Mouse (Mus musculus) cortical plate, adult 2 months (tissue): Measurements from ENCODE around the gene Spink2.

Source experiments
- CTCF ChIP-seq: fragments of 200-500 bp; IDR thresholded peaks from 2 replicates; pipeline ENCODE4 v1.5.1; 2011; ENCODE audit warnings: mild to moderate bottlenecking, control low read depth, low read length; ENCODE audit not compliant: insufficient read depth; ENCODE audit errors: extremely low read depth
- POLR2A ChIP-seq: fragments of 200-500 bp; IDR thresholded peaks from 2 replicates; pipeline ENCODE4 v1.6.1; 2011; ENCODE audit warnings: mild to moderate bottlenecking, low read length, control low read depth; ENCODE audit not compliant: insufficient read depth; ENCODE audit errors: extremely low read depth

- TF ChIP-seq CTCF (no peak), POLR2A (no peak)
Measured at GRCm38 (mm10) chr5:77251656-77252055, 40.4 kb upstream of the Spink2 start.
